Mouse (Mus musculus) liver, embryonic 14.5 days (tissue): ENCODE results near the gene Slx4ip. TPM values are rescaled to one million over a fixed set of nuclear protein-coding genes. Genes with fewer than 3 reads are reported as not detected.

Experiments used
- ATAC-seq: fragments of 200-750 bp; cut with Nextera tagmentation; 2 replicates; pipeline ENCODE4 v1.8.0; 2017; ENCODE audit warnings: moderate number of reproducible peaks, mild to moderate bottlenecking, moderate library complexity; ENCODE audit not compliant: insufficient read depth
- DNase-seq, 3 experiments: peaks; one replicate each; pipeline ENCODE4 v3.0.0-alpha.2; 2012 to 2013; ENCODE audit warnings: low read depth in 3 of 3, low spot score in 3 of 3
- H3K27ac ChIP-seq: fragments of 300-500 bp; sonication (generic); 2 replicates; pipeline ENCODE4 v1.5.1; 2014; ENCODE audit warnings: moderate library complexity, mild to moderate bottlenecking, control low read depth, inconsistent platforms
- H3K27me3 ChIP-seq: fragments of 300-500 bp; sonication (generic); 2 replicates; pipeline ENCODE4 v1.6.1; 2014; ENCODE audit warnings: mild to moderate bottlenecking, low read length, moderate library complexity; ENCODE audit not compliant: control insufficient read depth, insufficient read depth
- H3K36me3 ChIP-seq: fragments of 300-500 bp; sonication (generic); replicated peaks from 2 replicates; pipeline ENCODE4 v1.6.1; 2014; ENCODE audit warnings: low read depth; ENCODE audit not compliant: control insufficient read depth, insufficient read depth
- H3K4me1 ChIP-seq, 2 experiments: fragments of 200-500 bp in 1 of 2; fragments of 300-500 bp in 1 of 2; sonication (generic) in 1 of 2; replicated peaks; 2 replicates each; pipeline ENCODE4 v1.6.1; 2012 to 2014; ENCODE audit warnings: antibody characterized with exemption in 1 of 2, inconsistent platforms in 1 of 2, low read length in 1 of 2; ENCODE audit not compliant: control insufficient read depth in 2 of 2, insufficient read depth in 2 of 2
- H3K4me2 ChIP-seq: fragments of 300-500 bp; sonication (generic); 2 replicates; pipeline ENCODE4 v1.6.1; 2014; ENCODE audit warnings: low read depth, mild to moderate bottlenecking, control low read depth, moderate library complexity
- H3K4me3 ChIP-seq, 2 experiments: fragments of 200-500 bp in 1 of 2; fragments of 300-500 bp in 1 of 2; sonication (generic) in 1 of 2; 2 replicates each; pipeline ENCODE4 v1.5.1; 2012 to 2014; ENCODE audit warnings: low read depth in 2 of 2, low read length in 2 of 2, mild to moderate bottlenecking in 2 of 2, control low read depth in 1 of 2, inconsistent platforms in 1 of 2, moderate library complexity in 1 of 2; ENCODE audit not compliant: insufficient read depth in 1 of 2
- H3K9ac ChIP-seq: fragments of 300-500 bp; sonication (generic); replicated peaks from 2 replicates; pipeline ENCODE4 v1.6.1; 2014; ENCODE audit warnings: mild to moderate bottlenecking, control low read depth, moderate library complexity
- H3K9me3 ChIP-seq: fragments of 300-500 bp; sonication (generic); 2 replicates; pipeline ENCODE4 v1.6.1; 2016; ENCODE audit warnings: low read length, mixed read lengths; ENCODE audit not compliant: control insufficient read depth
- CTCF ChIP-seq: IDR thresholded peaks from 2 replicates; pipeline ENCODE4 v1.5.1; 2016; ENCODE audit warnings: antibody characterized with exemption, low read depth, control low read depth
- EP300 ChIP-seq: IDR thresholded peaks from 2 replicates; pipeline ENCODE4 v1.6.1; 2016; ENCODE audit warnings: antibody characterized with exemption, low read depth
- WGBS: fragments of 180-500 bp; shearing (Covaris S2); extraction: QIAGEN DNeasy Blood & Tissue Kit; methylation state at CpG from one replicate; pipeline ENCODE4 v1.1.7; 2014; ENCODE audit not compliant: insufficient replicate concordance; 5-methylcytosine and 5-hydroxymethylcytosine counted together
- polyA plus RNA-seq, 2 experiments: library from polyadenylated mRNA; depleted of rRNA in 1 of 2; stranded (reverse) in 1 of 2; unstranded in 1 of 2; fragments of >200 nt; fragmentation: Nextera tagmentation in 1 of 2; extraction: Ambion mirVana in 1 of 2; gene quantifications; 2 replicates each; pipeline versions ENCODE4 v1.2.1 to v1.2.3; 2012 to 2014

Slx4ip gene
- polyA plus RNA-seq, 2 experiments, result 1.2 to 1.8 TPM

GRCm38 (mm10) chr2:137115241-137116024 is 224.4 kb downstream of the Slx4ip start:
- under 1% methylated on average over 40 of the region's 40 CpGs for WGBS
- Histone ChIP-seq H3K27ac (no peak overlapping the region), H3K27me3 (peaks cover 42% of the 10 kb centered on the region), H3K9me3 (no peaks in the 10 kb centered on the region), H3K9ac (no peak overlapping the region), H3K4me1 (peaks cover 0 to 3% of the 10 kb centered on the region in 2 experiments; a peak in 1 of 4 replicates), H3K4me3 (peak overlapping the region; percentile 51 to 57), H3K36me3 (no peaks in the 10 kb centered on the region), H3K4me2 (peak overlapping the region; percentile 63)
- ATAC-seq (no peak), DNase-seq (no peak)
- TF ChIP-seq EP300, result no peak
- TF ChIP-seq CTCF, result no peak

GRCm38 (mm10) chr2:137116025-137116674 is 225.1 kb downstream of the Slx4ip start, which contains the start of gene Jag1:
TSS of gene Jag1 (minus strand) at chr2:137116644.
- TF ChIP-seq EP300 (no peak), CTCF (no peak)

DNA sequence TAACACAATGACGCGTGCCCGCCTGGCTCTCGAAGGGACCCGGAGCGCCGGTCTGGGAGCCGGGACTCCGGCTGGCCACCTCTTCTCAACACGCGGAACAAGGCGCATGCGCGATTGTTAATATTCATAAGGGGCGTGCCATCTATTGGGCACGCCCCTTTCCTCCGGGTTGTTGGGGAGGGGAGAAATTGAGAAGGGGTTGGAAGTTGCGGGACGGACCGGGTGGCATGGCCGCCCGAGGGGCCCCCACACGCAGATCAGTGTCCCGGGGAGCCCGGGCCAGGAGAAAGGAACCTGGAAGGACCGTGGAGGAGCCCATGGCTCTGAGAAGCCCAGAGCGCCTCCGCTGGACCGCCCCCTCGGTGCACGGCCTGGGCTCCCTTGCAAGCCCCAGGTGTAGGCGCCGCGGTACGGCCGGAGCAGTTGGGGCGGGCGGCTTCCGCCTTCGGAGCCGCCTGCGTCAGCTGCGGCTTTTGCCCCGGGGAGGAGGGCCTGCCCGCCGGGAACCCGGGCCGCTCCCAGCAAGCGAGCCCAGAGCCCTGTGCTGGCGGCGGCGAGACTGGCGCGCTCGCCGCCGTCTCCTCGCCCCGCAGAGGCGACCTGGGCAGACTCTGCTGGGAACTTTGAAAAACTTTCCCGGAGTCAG is 225.8 kb downstream of the Slx4ip start:
- TF ChIP-seq EP300 (no peak), CTCF (no peak)
- peak; percentile 81 for ATAC-seq
- peaks cover 42% of the 10 kb centered on the region for H3K27me3 ChIP-seq

More at GRCm38 (mm10) chr2:137116025-137116674, 225.1 kb downstream of the Slx4ip start, which contains the start of gene Jag1:
- Histone ChIP-seq H3K4me2 (peak within 1 kb of the TSS; percentile 63), H3K9ac (peak within 1 kb of the TSS; percentile 34; the same call in 1 of the 2 replicates), H3K27ac (no peak within 1 kb of the TSS), H3K36me3 (no peaks in the 10 kb centered on the region), H3K4me1 (peaks cover 0 to 3% of the 10 kb centered on the region in 2 experiments; a peak in 1 of 4 replicates), H3K27me3 (peaks cover 42% of the 10 kb centered on the region), H3K4me3 (peak within 1 kb of the TSS; percentile 51 to 57), H3K9me3 (no peaks in the 10 kb centered on the region)
- no peak for ATAC-seq
- 1% methylated on average over 59 of the region's 59 CpGs for WGBS
- DNase-seq, result no peak

GRCm38 (mm10) chr2:137117321-137117690 is 226.3 kb downstream of the Slx4ip start:
- under 1% methylated on average over 31 of the region's 33 CpGs for WGBS
- H3K4me3 ChIP-seq, result peak overlapping the region; percentile 51 to 57
- DNase-seq (peak in 2 of 3 experiments; percentile 17 to 19), ATAC-seq (peak; percentile 62)
- H3K36me3 ChIP-seq, result no peaks in the 10 kb centered on the region
- H3K27me3 ChIP-seq, result peaks cover 42% of the 10 kb centered on the region
- peak overlapping the region; percentile 63 for H3K4me2 ChIP-seq
- H3K9ac ChIP-seq, result peak overlapping the region; percentile 34; the same call in 1 of the 2 replicates
- H3K4me1 ChIP-seq, result peaks cover 0 to 3% of the 10 kb centered on the region in 2 experiments; a peak in 1 of 4 replicates
- TF ChIP-seq CTCF (peak; percentile 70), EP300 (no peak)
- H3K9me3 ChIP-seq, result no peaks in the 10 kb centered on the region
- H3K27ac ChIP-seq, result no peak overlapping the region

More for the DNA sequence above, 225.8 kb downstream of the Slx4ip start:
- peak; percentile 57 to 66 (median 63) for DNase-seq
- H3K9me3 ChIP-seq, result no peaks in the 10 kb centered on the region
- under 1% methylated on average over 59 of the region's 61 CpGs for WGBS
- no peaks in the 10 kb centered on the region for H3K36me3 ChIP-seq
- peaks cover 0 to 3% of the 10 kb centered on the region in 2 experiments; a peak in 1 of 4 replicates for H3K4me1 ChIP-seq
- H3K27ac ChIP-seq, result no peak overlapping the region
- peak overlapping the region; percentile 51 to 57 for H3K4me3 ChIP-seq
- peak overlapping the region; percentile 34; the same call in 1 of the 2 replicates for H3K9ac ChIP-seq
- H3K4me2 ChIP-seq, result peak overlapping the region; percentile 63

Other genes starting within 250 kb of the Slx4ip start
- 0.06 and 0.19 TPM in 2 replicates for gene Snap25, start 177.8 kb upstream of the Slx4ip start, polyA plus RNA-seq (2012; rRNA removed)
- not detected in 2 replicates for gene Snap25, start 177.8 kb upstream of the Slx4ip start, polyA plus RNA-seq (2014; fragmentation: Nextera tagmentation; extraction: Ambion mirVana)
- not detected in 2 replicates for gene AL731706.2, start 5.5 kb upstream of the Slx4ip start, polyA plus RNA-seq (2012; rRNA removed)
- 14.1 and 15.1 TPM in 2 replicates for gene AL731706.2, start 5.5 kb upstream of the Slx4ip start, polyA plus RNA-seq (2014; fragmentation: Nextera tagmentation; extraction: Ambion mirVana)
- 3.2 and 8.8 TPM in 2 replicates for gene AL731706.1, start 171 bp downstream of the Slx4ip start, polyA plus RNA-seq (2012; rRNA removed)
- gene AL731706.1, start 171 bp downstream of the Slx4ip start, polyA plus RNA-seq (2014; fragmentation: Nextera tagmentation; extraction: Ambion mirVana), result 17.2 and 19.5 TPM in 2 replicates
- gene Mkks, start 171 bp downstream of the Slx4ip start, polyA plus RNA-seq (2012; rRNA removed), result 2.6 and 2.9 TPM in 2 replicates
- 4.0 TPM in 2 replicates for gene Mkks, start 171 bp downstream of the Slx4ip start, polyA plus RNA-seq (2014; fragmentation: Nextera tagmentation; extraction: Ambion mirVana)
- gene Jag1, start 225.4 kb downstream of the Slx4ip start, polyA plus RNA-seq (2012; rRNA removed), result 0.32 and 0.54 TPM in 2 replicates
- gene Jag1, start 225.4 kb downstream of the Slx4ip start, polyA plus RNA-seq (2014; fragmentation: Nextera tagmentation; extraction: Ambion mirVana), result 0.67 and 1.1 TPM in 2 replicates